Mouse (Mus musculus) cerebral cortex, adult 2 months (tissue): ENCODE measurements around the gene Kat14.

ENCODE experiments used
- WGBS: fragments of 180-500 bp; shearing (Covaris S2); methylation state at CpG from one replicate; pipeline ENCODE4 v1.1.7; 2018; 5-methylcytosine and 5-hydroxymethylcytosine counted together

The Kat14 gene

GRCm38 (mm10) chr2:144368400-144369019, at the start of gene Kat14, which contains the start of gene Pet117:
Gene Kat14, plus strand, starts transcription at chr2:144368983.
Gene Pet117, plus strand, starts transcription at chr2:144368996.
- WGBS = 6% methylated on average over 38 of the region's 38 CpGs

- WGBS = 38% methylated on average over 3 of the region's 3 CpGs
These were observed 44.6 kb upstream of the Kat14 start for GRCm38 (mm10) chr2:144324218-144324617.

GRCm38 (mm10) chr2:144329451-144329850, 39.3 kb upstream of the Kat14 start:
- WGBS = 10% methylated on average over 10 of the region's 10 CpGs

- 5% methylated on average over 10 of the region's 10 CpGs for WGBS
These were observed 38.8 kb upstream of the Kat14 start for GRCm38 (mm10) chr2:144329937-144330336.

GRCm38 (mm10) chr2:144330352-144330959, 38.3 kb upstream of the Kat14 start:
- WGBS = 2% methylated on average over 41 of the region's 41 CpGs

- under 1% methylated on average over 50 of the region's 50 CpGs for WGBS
These were observed 37.8 kb upstream of the Kat14 start for GRCm38 (mm10) chr2:144330960-144331371.

GRCm38 (mm10) chr2:144331401-144332302, 37.1 kb upstream of the Kat14 start, which contains the start of gene Ovol2:
Gene Ovol2, minus strand, starts transcription at chr2:144332146.
- under 1% methylated on average over 62 of the region's 62 CpGs for WGBS

GRCm38 (mm10) chr2:144332486-144332885, 36.3 kb upstream of the Kat14 start:
- WGBS = 13% methylated on average over 9 of the region's 9 CpGs

GRCm38 (mm10) chr2:144333138-144333842, 35.5 kb upstream of the Kat14 start:
- 7% methylated on average over 28 of the region's 28 CpGs for WGBS

GRCm38 (mm10) chr2:144337230-144337629, 31.6 kb upstream of the Kat14 start:
- 65% methylated on average over 3 of the region's 3 CpGs for WGBS

GRCm38 (mm10) chr2:144337701-144338100, 31.1 kb upstream of the Kat14 start:
- WGBS = 78% methylated on average over 8 of the region's 8 CpGs

GRCm38 (mm10) chr2:144338149-144338548, 30.6 kb upstream of the Kat14 start:
- WGBS = 81% methylated on average over 6 of the region's 6 CpGs

GRCm38 (mm10) chr2:144343158-144343557, 25.6 kb upstream of the Kat14 start:
- 77% methylated on average over 4 of the region's 4 CpGs for WGBS

GRCm38 (mm10) chr2:144348525-144348924, 20.3 kb upstream of the Kat14 start:
- 70% methylated on average over 3 of the region's 3 CpGs for WGBS

GRCm38 (mm10) chr2:144352843-144353242, 15.9 kb upstream of the Kat14 start:
- WGBS = 67% methylated on average over 11 of the region's 11 CpGs

GRCm38 (mm10) chr2:144369020-144369421, 238 bp downstream of the Kat14 start:
- under 1% methylated on average over 43 of the region's 43 CpGs for WGBS

GRCm38 (mm10) chr2:144369511-144369910, 728 bp downstream of the Kat14 start:
- under 1% methylated on average over 12 of the region's 12 CpGs for WGBS

- 61% methylated on average over 4 of the region's 4 CpGs for WGBS
These were observed 2.8 kb downstream of the Kat14 start for GRCm38 (mm10) chr2:144371566-144371965.

GRCm38 (mm10) chr2:144373063-144373462, 4.3 kb downstream of the Kat14 start:
- WGBS = 54% methylated on average over 9 of the region's 9 CpGs

- 89% methylated on average over 10 of the region's 10 CpGs for WGBS
These were observed 6.4 kb downstream of the Kat14 start for GRCm38 (mm10) chr2:144375063-144375703.

- WGBS = 50% methylated on average over 3 of the region's 3 CpGs
These were observed 12.5 kb downstream of the Kat14 start for GRCm38 (mm10) chr2:144381293-144381692.
